Mouse (Mus musculus): ENCODE measurements around the gene Ddias.

DNA sequence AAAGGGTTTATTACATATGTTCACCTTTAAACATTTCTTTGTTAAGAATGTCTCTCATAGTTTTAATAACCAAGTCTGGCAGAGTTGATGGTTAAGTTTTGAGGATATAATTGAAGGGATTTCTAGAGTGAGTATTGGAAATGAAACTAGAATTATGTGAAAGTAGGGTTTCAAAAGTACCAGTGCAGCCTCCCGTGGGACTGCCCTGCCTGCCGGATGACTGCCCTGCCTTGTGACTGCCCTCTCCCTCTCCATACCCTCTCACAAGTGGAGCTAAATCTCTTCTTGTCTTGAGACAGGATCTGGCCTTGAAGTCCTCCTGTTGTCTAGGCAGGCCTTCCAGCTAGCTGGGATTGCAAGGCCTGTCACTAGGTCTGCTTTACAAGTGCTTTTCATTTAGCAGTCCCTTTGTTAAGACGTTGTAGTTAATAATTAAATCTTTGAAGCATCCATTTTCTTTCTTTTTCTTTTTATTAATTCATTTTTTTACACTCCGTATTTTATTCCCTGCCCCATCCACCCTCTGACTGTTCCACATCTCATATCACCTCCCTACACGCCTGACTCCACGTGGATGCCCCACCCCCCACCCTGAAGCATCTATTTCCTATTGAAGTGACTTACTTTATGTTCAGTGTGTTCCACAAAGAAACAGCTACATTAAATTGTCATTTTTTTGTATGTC, 46.3 kb upstream of the Ddias start:
- TF ChIP-seq CTCF (IDR thresholded peaks at IDR 0.05; ENCODE audit: borderline replicate concordance, insufficient read depth, low read depth, low read length) (no peak), POLR2A (IDR thresholded peaks at IDR 0.05; ENCODE audit: borderline replicate concordance, insufficient read depth, low read length) (no peak)
